Mouse (Mus musculus) brown adipose tissue, adult 24 weeks (tissue): ENCODE measurements around the gene Syt15. TPM values are rescaled to one million over a fixed set of nuclear protein-coding genes. Genes with fewer than 3 reads are reported as not detected.

ENCODE experiments used
- H3K27ac ChIP-seq: fragments of 200-500 bp; replicated peaks from 2 replicates; pipeline ENCODE4 v1.5.1; 2012; ENCODE audit warnings: low read depth, mild to moderate bottlenecking, low read length
- H3K4me1 ChIP-seq: fragments of 200-500 bp; 2 replicates; pipeline ENCODE4 v1.6.1; 2012; ENCODE audit warnings: low read length, mixed read lengths; ENCODE audit not compliant: control insufficient read depth, insufficient read depth, insufficient read length
- H3K4me3 ChIP-seq: fragments of 200-500 bp; 2 replicates; pipeline ENCODE4 v1.5.1; 2012; ENCODE audit warnings: low read depth, mild to moderate bottlenecking, low read length, moderate library complexity; ENCODE audit not compliant: insufficient read depth
- polyA plus RNA-seq: library from polyadenylated mRNA; stranded (reverse); fragments of >200 nt; gene quantifications from 2 replicates; pipeline ENCODE4 v1.2.4, GENCODE M21; 2012; ENCODE audit not compliant: missing spikeins, insufficient read depth, insufficient read length

Syt15 gene
- polyA plus RNA-seq = 0.29 TPM in 1 of 2 replicates, not detected in the other

DNA sequence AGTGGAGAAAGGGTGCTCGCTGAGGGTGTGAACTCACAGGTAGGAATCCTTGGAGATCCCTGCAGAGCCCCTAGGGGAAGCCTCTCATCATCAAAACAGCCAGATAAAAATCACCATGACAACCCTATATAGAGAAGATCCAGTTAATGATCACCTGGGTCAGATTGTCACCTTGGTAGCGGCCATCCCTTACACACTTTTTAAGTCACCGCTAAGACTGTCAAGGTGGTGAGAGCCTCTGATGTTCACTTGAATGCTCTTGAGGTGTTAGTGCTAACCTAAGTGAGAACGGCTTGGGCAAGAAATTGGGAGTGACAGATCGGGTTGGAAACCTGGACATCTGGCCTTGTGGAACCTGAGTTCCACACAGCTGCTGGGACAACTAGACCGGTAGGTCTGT is at the start of gene Syt15:
Gene Syt15, plus strand, starts transcription at position 301 of the 400 bp plus-strand sequence.
- Histone ChIP-seq H3K27ac (no peak within 1 kb of the TSS), H3K4me1 (peaks cover 2% of the 10 kb centered on the region), H3K4me3 (0 out of 2 replicates have a peak within 1 kb of the TSS, but pooled peaks have one; percentile 14)

DNA sequence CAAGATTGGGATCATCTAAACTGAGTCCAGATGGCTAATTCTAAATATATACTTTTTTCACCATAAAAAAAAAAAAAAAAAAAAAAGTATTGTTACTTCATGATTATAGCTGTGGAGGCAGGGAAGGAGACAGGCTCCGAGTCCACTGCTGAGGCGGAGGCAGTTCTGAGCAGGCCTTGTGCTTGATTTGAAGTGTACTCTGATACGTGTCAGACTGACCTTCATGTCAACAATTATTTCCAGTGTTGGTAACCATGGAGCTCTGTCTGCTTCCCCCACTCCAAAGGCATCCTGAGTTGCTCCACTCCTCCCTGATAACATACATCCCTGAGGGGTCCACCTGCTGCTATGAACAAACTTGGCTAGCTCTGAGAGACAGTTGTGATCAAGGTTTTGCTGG is 48.3 kb upstream of the Syt15 start:
- no peak overlapping the region for H3K4me3 ChIP-seq
- no peak overlapping the region for H3K27ac ChIP-seq
- H3K4me1 ChIP-seq = no peaks in the 10 kb centered on the region

DNA sequence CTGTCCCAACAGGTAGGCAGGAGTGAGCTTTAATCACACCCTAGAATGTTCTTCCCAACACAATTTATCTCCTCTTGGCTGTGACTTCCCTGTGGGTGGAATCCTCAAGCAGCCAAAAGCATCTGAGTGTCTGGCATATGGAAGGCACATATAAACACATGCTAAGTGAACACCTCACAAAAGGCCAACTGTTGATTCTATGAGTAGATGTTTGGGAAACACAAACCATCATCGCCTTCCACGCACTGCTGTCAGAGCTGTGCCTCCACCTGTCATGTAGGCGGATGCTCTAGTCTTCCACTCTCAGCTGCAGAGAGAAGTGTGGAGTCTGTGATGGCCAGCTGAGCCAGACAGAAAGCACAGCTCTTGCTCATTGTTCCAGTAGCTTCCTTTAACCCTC is 40.0 kb upstream of the Syt15 start:
- H3K4me3 ChIP-seq = no peak overlapping the region
- no peaks in the 10 kb centered on the region for H3K4me1 ChIP-seq
- H3K27ac ChIP-seq = no peak overlapping the region

DNA sequence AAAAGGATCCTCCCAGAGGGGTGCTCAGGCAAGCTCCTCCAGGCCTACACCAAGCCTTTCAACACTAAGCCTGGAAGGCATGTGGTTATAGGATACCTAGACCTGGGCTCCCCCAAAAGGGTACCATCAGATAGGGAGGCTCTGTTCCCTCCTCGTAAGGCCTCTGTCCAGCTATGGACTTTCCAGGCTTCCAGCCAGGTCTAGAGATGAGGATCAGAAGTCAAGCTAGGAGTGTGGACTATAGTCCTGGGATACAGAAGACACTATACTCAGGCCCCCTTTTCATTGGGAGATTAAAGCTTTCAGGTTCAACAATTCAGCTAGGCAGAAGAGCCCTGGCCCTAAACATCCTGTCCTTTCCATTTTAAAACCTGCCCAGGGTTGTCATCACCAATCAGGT is 36.3 kb upstream of the Syt15 start:
- Histone ChIP-seq H3K4me1 (no peaks in the 10 kb centered on the region), H3K27ac (no peak overlapping the region), H3K4me3 (no peak overlapping the region)

DNA sequence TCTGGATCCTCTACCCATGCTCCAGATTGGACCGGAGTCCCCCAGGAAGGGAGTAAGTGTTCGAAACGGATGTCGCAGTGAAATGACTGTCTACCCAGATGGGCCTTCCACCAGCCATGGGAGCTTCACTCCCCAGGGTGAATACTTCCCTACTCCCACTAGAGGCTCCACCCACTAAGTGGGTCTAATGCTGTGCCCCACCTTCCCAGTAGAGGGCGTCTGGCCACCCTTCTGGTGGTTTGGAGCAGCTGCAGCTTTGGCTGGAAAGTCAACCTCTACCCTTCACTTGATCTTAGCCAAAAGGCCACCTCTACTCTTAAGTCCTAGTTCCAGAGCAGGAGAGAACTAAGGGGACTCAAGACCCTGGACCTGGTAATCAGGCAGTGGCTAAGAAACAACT is 30.8 kb upstream of the Syt15 start:
- Histone ChIP-seq H3K4me1 (no peaks in the 10 kb centered on the region), H3K4me3 (no peak overlapping the region), H3K27ac (no peak overlapping the region)

DNA sequence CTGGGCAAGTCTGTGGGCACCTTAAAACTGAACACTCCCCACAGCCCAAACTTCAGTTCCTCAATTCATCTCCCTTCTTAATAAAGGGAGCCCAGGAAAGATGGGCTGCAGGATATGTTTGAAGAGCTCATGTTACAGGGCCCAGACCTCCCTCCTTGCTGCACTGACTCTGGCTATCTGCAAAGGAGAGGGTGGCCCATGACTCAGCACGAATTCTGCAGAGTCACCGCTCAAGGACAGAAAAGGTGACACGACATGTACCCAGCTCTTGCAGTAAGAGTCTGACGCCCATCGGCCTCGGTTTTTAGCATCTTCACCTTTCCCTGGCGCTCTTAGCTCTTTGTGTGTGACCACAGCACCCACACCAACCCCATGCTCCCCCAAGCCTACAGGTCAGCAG is 29.0 kb upstream of the Syt15 start:
- no peaks in the 10 kb centered on the region for H3K4me1 ChIP-seq
- no peak overlapping the region for H3K4me3 ChIP-seq
- H3K27ac ChIP-seq = no peak overlapping the region

DNA sequence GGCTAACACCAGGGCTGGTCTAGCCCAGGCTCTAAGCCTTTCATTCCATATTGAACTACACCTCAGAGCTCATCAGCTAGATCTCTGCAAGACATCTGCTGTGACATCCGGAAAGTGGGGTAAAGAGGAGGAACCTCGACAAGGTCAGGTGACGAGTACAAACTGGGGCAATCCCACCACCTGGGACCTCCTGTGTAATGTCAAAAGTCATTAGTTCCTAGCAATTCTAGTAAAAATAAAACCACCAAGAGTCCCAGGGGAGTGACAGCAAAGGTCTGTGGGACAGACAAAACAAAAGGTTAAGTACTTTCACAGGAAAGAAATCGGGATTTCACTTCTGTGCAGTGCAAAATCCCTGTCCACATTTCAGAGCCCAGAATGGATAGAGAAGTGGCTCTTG is 25.5 kb upstream of the Syt15 start:
- no peak overlapping the region for H3K27ac ChIP-seq
- H3K4me1 ChIP-seq = no peaks in the 10 kb centered on the region
- no peak overlapping the region for H3K4me3 ChIP-seq

DNA sequence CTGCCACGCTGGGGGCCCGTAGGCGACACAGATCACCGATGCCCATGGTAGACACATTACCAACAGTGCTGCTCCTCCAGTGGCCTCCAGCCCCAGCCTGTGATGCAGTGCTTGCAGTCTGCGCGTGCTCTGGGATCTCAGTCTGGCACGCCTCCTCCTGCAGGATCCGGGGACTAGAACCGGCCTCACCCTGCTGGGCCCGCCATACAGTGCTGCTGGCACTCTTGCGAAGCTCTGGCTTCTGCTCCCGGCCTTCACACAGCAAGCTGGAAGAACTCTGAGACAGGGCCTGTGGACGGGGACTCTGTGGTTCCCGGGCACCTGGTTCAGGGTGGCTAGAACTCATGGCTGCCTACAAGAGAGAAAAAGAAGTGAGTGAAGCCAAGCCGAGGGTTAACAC is 23.9 kb upstream of the Syt15 start:
- Histone ChIP-seq H3K4me3 (no peak overlapping the region), H3K27ac (no peak overlapping the region), H3K4me1 (no peaks in the 10 kb centered on the region)

DNA sequence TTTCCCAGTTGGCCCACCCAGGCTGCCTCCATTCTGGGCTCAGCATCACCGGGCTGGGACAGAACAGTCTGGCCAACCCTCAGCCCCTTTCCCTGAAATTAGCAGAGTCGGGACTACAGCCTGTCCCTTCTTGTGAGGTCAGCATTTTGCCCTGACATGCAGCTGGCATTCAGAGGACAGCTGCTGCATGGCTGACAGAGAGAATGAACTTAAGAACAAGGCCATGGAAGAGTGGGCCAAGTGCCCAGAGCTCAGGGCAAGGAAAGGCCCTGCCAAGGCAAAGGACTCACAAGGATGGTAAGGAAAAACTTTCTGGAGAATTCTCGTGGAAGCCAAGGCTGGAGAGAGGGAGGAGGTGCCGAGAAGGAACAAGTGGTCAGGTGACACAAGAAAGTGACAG is 22.7 kb upstream of the Syt15 start:
- H3K4me3 ChIP-seq = no peak overlapping the region
- no peaks in the 10 kb centered on the region for H3K4me1 ChIP-seq

DNA sequence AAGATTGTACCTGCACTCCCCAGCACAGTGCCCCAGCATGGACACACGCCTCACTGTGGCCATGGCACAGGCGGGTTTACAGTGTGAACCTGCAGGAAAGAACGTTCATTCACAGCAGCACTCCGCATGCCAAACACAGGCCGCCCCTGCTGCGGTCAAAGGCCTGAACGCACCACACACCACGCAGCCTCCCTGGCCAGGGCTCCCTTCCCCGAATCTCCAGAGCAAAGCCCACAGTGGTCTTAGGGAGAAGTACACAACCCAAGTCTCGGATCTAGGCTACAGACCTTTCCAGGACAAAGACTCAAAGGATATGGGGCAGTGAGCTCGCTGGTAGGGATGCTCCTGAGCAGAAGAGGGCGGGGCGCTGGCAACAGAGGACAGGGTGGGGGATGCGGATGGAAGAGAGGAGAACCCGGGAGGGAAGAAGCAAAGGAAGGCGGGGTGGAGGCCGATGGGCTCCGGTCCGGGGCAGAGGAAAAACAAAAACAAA is 18.6 kb upstream of the Syt15 start:
- Histone ChIP-seq H3K4me3 (peak overlapping the region; percentile 55), H3K27ac (no peak overlapping the region), H3K4me1 (no peaks in the 10 kb centered on the region)

More for the DNA sequence above, 22.7 kb upstream of the Syt15 start:
- H3K27ac ChIP-seq = no peak overlapping the region

DNA sequence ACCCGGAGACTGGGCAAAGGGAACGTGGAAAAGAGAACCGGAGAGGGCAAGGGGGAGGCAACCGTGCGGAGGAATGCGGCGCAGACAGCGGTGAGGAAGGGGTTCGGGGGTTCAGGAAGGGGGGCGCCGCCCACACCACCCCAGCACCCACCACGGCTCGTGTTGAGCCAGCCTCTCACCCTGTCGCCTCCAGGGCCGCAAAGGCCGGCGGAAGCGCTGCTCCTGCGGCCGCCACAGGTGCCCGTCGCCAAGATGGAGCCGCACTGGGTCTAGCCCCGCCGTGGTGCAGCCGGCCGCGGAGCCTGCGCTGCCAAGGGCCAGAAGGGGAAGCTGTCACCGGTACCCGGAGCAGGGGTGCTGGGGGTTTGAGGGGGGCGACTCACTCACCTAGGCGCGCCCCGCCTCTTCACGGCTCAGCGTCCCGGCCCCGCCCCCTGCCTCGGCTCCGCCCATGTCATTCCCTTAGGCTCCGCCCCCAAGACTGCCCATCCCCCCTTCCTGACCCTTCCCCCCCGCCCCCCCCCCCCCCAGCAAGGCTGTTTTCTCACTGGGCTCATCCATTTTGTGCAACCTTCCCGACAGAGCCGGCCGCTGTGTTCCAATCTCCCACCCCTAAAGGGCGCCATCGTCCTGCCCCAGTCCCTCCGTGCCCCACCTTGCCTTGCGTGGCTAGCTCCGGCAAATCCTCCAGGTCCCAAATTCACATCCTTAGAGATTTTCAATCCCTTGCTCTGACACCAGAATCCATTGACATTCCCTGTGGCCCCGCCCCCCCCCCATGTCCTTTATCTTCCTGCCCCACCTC is 18.0 kb upstream of the Syt15 start, which contains the start of gene Gprin2:
Gene Gprin2, minus strand, starts transcription at position 423 of the 805 bp plus-strand sequence.
- Histone ChIP-seq H3K4me3 (peak within 1 kb of the TSS; percentile 55), H3K27ac (no peak within 1 kb of the TSS), H3K4me1 (no peaks in the 10 kb centered on the region)

DNA sequence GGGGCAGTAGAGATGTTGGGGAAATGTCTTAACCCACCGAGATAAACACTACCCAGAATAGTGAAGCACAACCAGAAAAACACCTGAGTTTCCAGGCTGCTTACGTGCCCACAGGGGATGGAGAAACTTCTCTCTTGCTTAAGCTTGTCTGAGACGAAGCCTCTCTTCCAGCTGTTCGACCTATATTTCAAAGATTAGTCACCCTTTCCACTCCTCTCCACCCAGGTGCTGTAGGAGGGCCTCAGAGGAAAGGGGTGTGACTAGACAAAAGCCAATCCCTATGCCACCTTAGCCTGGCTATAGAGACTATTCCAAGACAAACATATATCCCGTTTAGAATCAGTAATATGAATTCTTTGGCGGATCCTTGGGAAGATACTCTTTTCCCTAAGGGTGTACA is 11.4 kb upstream of the Syt15 start:
- Histone ChIP-seq H3K27ac (no peak overlapping the region), H3K4me1 (no peaks in the 10 kb centered on the region), H3K4me3 (no peak overlapping the region)

DNA sequence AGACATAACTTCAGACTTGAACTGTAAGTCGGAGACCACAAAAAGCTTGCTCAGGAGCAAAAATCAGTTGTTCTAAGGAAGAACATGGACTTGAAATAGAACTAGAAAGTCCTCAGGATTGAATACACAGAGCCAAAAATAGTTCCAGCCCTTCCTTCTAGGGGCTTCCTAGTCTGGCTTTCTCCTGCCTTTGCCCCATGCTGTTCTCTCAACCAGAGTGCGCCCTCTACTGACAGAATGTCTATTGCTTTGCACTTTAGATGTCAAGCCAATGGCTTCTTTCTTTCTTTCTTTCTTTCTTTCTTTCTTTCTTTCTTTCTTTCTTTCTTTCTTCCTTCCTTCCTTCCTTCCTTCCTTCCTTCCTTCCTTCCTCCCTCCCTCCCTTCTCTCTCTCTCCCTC is 10.7 kb upstream of the Syt15 start:
- no peak overlapping the region for H3K4me3 ChIP-seq
- H3K4me1 ChIP-seq = no peaks in the 10 kb centered on the region
- H3K27ac ChIP-seq = no peak overlapping the region

DNA sequence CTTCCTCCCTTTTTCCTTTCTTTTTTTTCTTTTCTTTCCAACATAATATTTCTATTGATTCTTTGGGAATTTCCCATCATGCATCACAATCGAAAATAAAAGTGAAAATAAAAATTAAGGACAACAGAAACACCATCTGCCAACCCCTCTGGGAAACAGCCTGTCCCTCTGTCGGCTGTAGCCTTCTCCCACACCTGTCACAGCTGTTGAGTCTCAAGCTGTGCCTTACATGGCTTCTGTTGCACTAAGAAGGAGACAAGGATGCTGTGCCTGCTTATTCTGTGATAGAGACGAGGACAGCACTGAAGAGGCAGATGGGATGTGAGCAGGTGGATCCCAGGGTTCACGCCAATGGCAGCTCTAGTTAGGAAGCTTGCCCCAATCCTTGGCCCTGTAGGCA is 10.3 kb upstream of the Syt15 start:
- H3K4me3 ChIP-seq = no peak overlapping the region
- H3K4me1 ChIP-seq = no peaks in the 10 kb centered on the region
- no peak overlapping the region for H3K27ac ChIP-seq

DNA sequence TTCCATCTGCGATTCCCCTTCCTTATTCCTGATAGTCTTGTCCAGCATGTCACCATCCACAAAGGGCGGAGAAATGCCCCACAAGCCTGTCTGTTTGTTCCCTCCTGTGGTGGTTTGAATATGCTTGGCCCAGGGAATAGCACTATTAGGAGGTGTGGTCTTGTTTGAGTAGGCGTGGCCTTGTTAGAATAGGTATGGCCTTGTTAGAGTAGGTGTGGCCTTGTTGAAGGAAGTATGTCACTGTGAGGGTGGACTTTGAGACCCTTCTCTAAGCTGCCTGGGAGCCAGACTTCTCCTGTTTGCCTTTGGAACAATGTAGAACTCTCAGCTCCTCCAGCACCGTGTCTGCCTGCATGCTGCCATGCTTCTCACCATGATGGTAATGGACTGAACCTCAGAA is 9.5 kb upstream of the Syt15 start:
- Histone ChIP-seq H3K4me3 (no peak overlapping the region), H3K4me1 (no peaks in the 10 kb centered on the region), H3K27ac (no peak overlapping the region)

DNA sequence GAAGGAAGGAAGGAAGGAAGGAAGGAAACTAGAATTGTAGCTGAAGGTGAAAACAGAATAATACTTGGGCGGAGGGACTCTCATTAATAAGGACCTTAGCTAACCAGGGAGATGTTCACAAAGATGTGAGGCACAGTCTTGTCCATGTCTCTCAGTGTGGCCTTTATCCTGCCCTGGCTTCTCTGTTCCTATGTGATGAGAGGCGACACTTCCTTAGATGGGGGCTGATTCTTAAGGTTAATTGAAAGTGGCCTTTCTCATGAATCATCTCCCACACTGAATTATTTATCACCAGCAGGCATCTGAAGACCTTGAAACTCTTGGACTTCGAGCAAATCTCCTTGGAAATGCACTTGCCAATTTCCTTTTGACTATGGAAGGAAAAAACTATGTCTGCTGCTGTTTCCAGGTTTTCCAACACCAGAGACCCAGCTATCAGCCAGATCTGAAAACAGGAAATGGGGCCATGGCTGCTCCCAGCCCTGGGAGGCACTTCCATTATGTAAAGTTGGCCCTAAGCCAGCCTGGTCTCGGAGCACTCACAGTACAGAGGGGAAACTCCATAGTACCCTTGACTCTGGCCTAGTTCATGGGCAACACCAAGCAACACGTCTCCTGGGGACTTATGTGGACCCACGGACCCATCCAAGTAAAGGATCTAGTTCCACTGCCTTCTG is 3.8 kb upstream of the Syt15 start:
- Histone ChIP-seq H3K27ac (no peak overlapping the region), H3K4me1 (no peaks in the 10 kb centered on the region), H3K4me3 (no peak overlapping the region)
